Mouse (Mus musculus): ENCODE measurements around the gene Esyt3. TPM values are rescaled to one million over a fixed set of nuclear protein-coding genes. Genes with fewer than 3 reads are reported as not detected.

Esyt3 gene
- polyA plus RNA-seq, 2 experiments = 0.01 TPM; not detected in 1

DNA sequence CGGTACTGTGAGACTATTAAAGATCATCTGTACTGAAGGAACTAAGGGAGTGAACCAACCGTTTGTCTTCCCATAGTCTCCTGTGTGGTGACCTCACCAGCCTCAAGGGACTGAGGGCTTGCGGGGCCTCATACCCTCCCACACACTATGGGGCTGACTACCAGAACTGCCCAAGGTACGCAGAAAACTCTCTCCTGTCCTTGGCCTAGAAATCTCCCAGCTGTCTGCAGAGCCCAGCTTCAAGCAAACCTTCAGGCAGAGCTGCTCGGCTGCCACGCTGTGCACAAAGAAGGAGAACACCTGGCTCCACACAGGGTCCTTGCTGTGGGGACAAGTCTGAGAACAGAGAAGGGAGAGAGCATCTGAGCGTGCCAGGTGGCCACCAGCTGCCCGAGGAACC, 38.4 kb downstream of the Esyt3 start:
- no peak for ATAC-seq (ENCODE audit: insufficient read depth)
- 67% methylated on average over 8 of the region's 8 CpGs for WGBS (ENCODE audit: insufficient replicate concordance)

DNA sequence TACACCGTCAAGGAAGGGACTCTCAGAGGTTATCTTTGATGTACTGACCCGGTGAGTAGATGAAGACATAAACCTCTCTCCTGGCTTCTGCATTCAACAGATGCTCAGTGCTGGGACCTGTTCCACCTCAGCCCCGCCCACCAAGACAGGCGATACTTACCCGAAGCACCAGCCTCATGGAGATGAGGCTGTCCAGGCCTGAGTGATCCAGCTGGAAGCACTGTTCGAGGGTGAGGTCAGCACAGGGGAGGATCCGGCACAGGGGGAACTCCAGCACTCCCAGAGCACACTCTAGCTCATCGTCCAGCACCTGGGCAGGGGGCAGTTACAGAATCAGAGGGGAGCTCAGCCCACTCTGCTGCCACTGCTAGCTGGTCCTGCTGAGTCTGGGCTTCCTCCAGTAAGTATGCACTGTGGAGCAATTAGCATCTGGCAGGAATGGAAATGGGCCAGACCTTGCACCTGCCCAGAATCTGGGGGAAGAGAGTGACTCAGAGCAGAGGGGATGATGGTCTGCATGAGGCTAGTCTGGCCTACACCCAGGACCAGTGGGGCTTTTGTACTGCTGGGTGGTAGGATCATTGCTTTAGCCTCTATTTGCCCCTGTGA, 38.9 kb downstream of the Esyt3 start:
- Histone ChIP-seq H3K9me3 (ENCODE audit: control insufficient read depth, low read length) (no peaks in the 10 kb centered on the region), H3K27ac (no peak overlapping the region), H3K4me2 (ENCODE audit: low read depth) (no peak overlapping the region), H3K9ac (replicated peaks) (no peak overlapping the region), H3K4me1 (replicated peaks; ENCODE audit: control insufficient read depth in 2 of 2, insufficient read depth in 2 of 2, low read length in 1 of 2) (no peaks in the 10 kb centered on the region), H3K27me3 (ENCODE audit: control insufficient read depth, insufficient read depth, low read length) (no peaks in the 10 kb centered on the region), H3K4me3 (ENCODE audit: insufficient read depth in 1 of 2, low read depth in 2 of 2, low read length in 2 of 2) (no peak overlapping the region), H3K36me3 (replicated peaks; ENCODE audit: control insufficient read depth, insufficient read depth, low read depth) (no peaks in the 10 kb centered on the region)
- WGBS (ENCODE audit: insufficient replicate concordance) = 60% methylated on average over 8 of the region's 8 CpGs
- DNase-seq (ENCODE audit: low read depth in 3 of 3, low spot score in 3 of 3) (no peak), ATAC-seq (ENCODE audit: insufficient read depth) (no peak)
- TF ChIP-seq EP300 (IDR thresholded peaks at IDR 0.05; ENCODE audit: low read depth) = no peak
- TF ChIP-seq CTCF (IDR thresholded peaks at IDR 0.05; ENCODE audit: low read depth) = no peak

More for the DNA sequence above, 38.4 kb downstream of the Esyt3 start:
- H3K4me1 ChIP-seq (replicated peaks; ENCODE audit: control insufficient read depth in 2 of 2, insufficient read depth in 2 of 2, low read length in 1 of 2) = no peaks in the 10 kb centered on the region
- TF ChIP-seq EP300 (IDR thresholded peaks at IDR 0.05; ENCODE audit: low read depth) (no peak), CTCF (IDR thresholded peaks at IDR 0.05; ENCODE audit: low read depth) (no peak)
- H3K27ac ChIP-seq = no peak overlapping the region
- no peaks in the 10 kb centered on the region for H3K9me3 ChIP-seq (ENCODE audit: control insufficient read depth, low read length)
- no peak overlapping the region for H3K9ac ChIP-seq (replicated peaks)
- no peak overlapping the region for H3K4me3 ChIP-seq (ENCODE audit: insufficient read depth in 1 of 2, low read depth in 2 of 2, low read length in 2 of 2)
- H3K27me3 ChIP-seq (ENCODE audit: control insufficient read depth, insufficient read depth, low read length) = no peaks in the 10 kb centered on the region
- no peak for DNase-seq (ENCODE audit: low read depth in 3 of 3, low spot score in 3 of 3)
- H3K4me2 ChIP-seq (ENCODE audit: low read depth) = no peak overlapping the region
- H3K36me3 ChIP-seq (replicated peaks; ENCODE audit: control insufficient read depth, insufficient read depth, low read depth) = no peaks in the 10 kb centered on the region

DNA sequence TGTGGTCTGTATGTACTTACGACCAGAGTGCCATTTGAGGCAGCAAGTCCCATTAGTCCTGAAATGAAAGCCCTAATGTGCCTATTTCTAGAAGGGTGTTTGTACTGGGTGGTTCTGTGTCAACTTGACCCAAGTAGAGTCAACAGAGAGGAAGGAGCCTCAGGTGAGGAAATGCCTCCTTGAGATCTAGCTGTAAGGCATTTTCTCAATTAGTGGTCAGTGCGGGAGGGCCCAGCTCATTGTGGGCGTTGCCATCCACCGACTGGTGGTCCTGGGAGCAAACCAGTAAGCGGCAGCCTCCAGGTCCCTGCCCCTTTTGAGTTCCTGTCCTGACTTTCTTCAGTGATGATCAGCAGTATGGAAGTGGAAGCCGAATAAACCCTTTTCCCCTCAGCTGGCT, 52.1 kb downstream of the Esyt3 start:
- Histone ChIP-seq H3K9me3 (ENCODE audit: control insufficient read depth, low read length) (no peaks in the 10 kb centered on the region), H3K27me3 (ENCODE audit: control insufficient read depth, insufficient read depth, low read length) (no peaks in the 10 kb centered on the region), H3K9ac (replicated peaks) (no peak overlapping the region), H3K4me1 (replicated peaks; ENCODE audit: control insufficient read depth in 2 of 2, insufficient read depth in 2 of 2, low read length in 1 of 2) (no peaks in the 10 kb centered on the region), H3K27ac (no peak overlapping the region), H3K4me2 (ENCODE audit: low read depth) (no peak overlapping the region), H3K4me3 (ENCODE audit: insufficient read depth in 1 of 2, low read depth in 2 of 2, low read length in 2 of 2) (no peak overlapping the region), H3K36me3 (replicated peaks; ENCODE audit: control insufficient read depth, insufficient read depth, low read depth) (peaks cover 5% of the 10 kb centered on the region)
- ATAC-seq (ENCODE audit: insufficient read depth) = no peak
- no peak for DNase-seq (ENCODE audit: low read depth in 3 of 3, low spot score in 3 of 3)
- WGBS (ENCODE audit: insufficient replicate concordance) = 86% methylated on average over 6 of the region's 6 CpGs
- TF ChIP-seq CTCF (IDR thresholded peaks at IDR 0.05; ENCODE audit: low read depth) (no peak), EP300 (IDR thresholded peaks at IDR 0.05; ENCODE audit: low read depth) (no peak)

DNA sequence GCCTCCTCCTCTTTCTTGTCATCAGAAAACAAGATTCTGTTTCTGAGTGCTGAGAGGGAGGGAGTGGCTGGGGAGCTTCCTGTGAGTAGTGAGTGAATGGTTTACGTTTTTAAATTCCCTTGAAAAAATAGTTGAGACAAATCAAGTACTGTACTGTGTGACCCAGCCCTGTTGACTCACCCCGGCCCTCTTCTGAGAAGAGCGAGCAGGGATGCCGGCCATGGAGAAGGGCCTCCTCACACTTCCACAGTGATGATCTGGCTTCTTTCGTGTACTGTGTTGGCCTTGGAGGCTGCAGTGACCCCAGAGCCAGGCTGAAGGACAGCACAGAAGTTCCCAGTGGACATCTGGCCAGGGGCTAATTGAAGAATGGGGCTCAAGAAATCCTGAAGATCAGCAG, 54.1 kb downstream of the Esyt3 start:
- no peak overlapping the region for H3K27ac ChIP-seq
- no peak overlapping the region for H3K4me3 ChIP-seq (ENCODE audit: insufficient read depth in 1 of 2, low read depth in 2 of 2, low read length in 2 of 2)
- no peak overlapping the region for H3K9ac ChIP-seq (replicated peaks)
- no peak for TF ChIP-seq EP300 (IDR thresholded peaks at IDR 0.05; ENCODE audit: low read depth)
- no peak for TF ChIP-seq CTCF (IDR thresholded peaks at IDR 0.05; ENCODE audit: low read depth)
- no peaks in the 10 kb centered on the region for H3K9me3 ChIP-seq (ENCODE audit: control insufficient read depth, low read length)
- no peak overlapping the region for H3K4me2 ChIP-seq (ENCODE audit: low read depth)
- DNase-seq (ENCODE audit: low read depth in 3 of 3, low spot score in 3 of 3) (no peak), ATAC-seq (ENCODE audit: insufficient read depth) (no peak)
- peaks cover 11% of the 10 kb centered on the region for H3K36me3 ChIP-seq (replicated peaks; ENCODE audit: control insufficient read depth, insufficient read depth, low read depth)
- no peaks in the 10 kb centered on the region for H3K27me3 ChIP-seq (ENCODE audit: control insufficient read depth, insufficient read depth, low read length)
- H3K4me1 ChIP-seq (replicated peaks; ENCODE audit: control insufficient read depth in 2 of 2, insufficient read depth in 2 of 2, low read length in 1 of 2) = no peaks in the 10 kb centered on the region
- 86% methylated on average over 5 of the region's 5 CpGs for whole genome bisulfite sequencing (ENCODE audit: insufficient replicate concordance)

Other genes with a start within 250 kb of the Esyt3 start
- gene Pik3cb, start 217.9 kb downstream of the Esyt3 start, polyA plus RNA-seq (2012; rRNA removed) = 3.0 and 4.3 TPM in 2 replicates
- gene Pik3cb, start 217.9 kb downstream of the Esyt3 start, polyA plus RNA-seq (2014; fragmentation: Nextera tagmentation; extraction: Ambion mirVana) = 1.8 and 2.3 TPM in 2 replicates
- not detected in 2 replicates for gene Faiml, start 121.3 kb downstream of the Esyt3 start, polyA plus RNA-seq (2012; rRNA removed)
- not detected in 2 replicates for gene Faiml, start 121.3 kb downstream of the Esyt3 start, polyA plus RNA-seq (2014; fragmentation: Nextera tagmentation; extraction: Ambion mirVana)
- 10.5 and 13.7 TPM in 2 replicates for gene Cep70, start 115.2 kb downstream of the Esyt3 start, polyA plus RNA-seq (2012; rRNA removed)
- 25.5 and 27.2 TPM in 2 replicates for gene Cep70, start 115.2 kb downstream of the Esyt3 start, polyA plus RNA-seq (2014; fragmentation: Nextera tagmentation; extraction: Ambion mirVana)
- gene Mras, start 78.8 kb upstream of the Esyt3 start, polyA plus RNA-seq (2012; rRNA removed) = 2.0 and 2.7 TPM in 2 replicates
- 3.5 TPM in 2 replicates for gene Mras, start 78.8 kb upstream of the Esyt3 start, polyA plus RNA-seq (2014; fragmentation: Nextera tagmentation; extraction: Ambion mirVana)
- gene Nme9, start 92.9 kb upstream of the Esyt3 start, polyA plus RNA-seq (2012; rRNA removed) = 0.03 and 0.11 TPM in 2 replicates
- not detected in 2 replicates for gene Nme9, start 92.9 kb upstream of the Esyt3 start, polyA plus RNA-seq (2014; fragmentation: Nextera tagmentation; extraction: Ambion mirVana)
- gene Armc8, start 210.3 kb upstream of the Esyt3 start, polyA plus RNA-seq (2012; rRNA removed) = 5.0 and 6.8 TPM in 2 replicates
- gene Armc8, start 210.3 kb upstream of the Esyt3 start, polyA plus RNA-seq (2014; fragmentation: Nextera tagmentation; extraction: Ambion mirVana) = 7.6 and 8.6 TPM in 2 replicates
- gene Dbr1, start 217.2 kb upstream of the Esyt3 start, polyA plus RNA-seq (2012; rRNA removed) = 6.4 and 10.4 TPM in 2 replicates
- 12.4 and 13.3 TPM in 2 replicates for gene Dbr1, start 217.2 kb upstream of the Esyt3 start, polyA plus RNA-seq (2014; fragmentation: Nextera tagmentation; extraction: Ambion mirVana)